Mouse (Mus musculus) ES-E14 (cell line): Measurements from ENCODE around the gene Leap2. TPM values are rescaled to one million over a fixed set of nuclear protein-coding genes. Genes with fewer than 3 reads are reported as not detected.

Source experiments
- DNase-seq: peaks from one replicate; pipeline ENCODE4 v3.0.0-alpha.2; 2013; ENCODE audit warnings: low read depth, low spot score
- H3K27ac ChIP-seq: 2 replicates; pipeline ENCODE4 v1.5.1; 2012; ENCODE audit warnings: low read depth, mild to moderate bottlenecking, low read length, moderate library complexity, mixed read lengths; ENCODE audit not compliant: poor library complexity, insufficient read depth, severe bottlenecking
- H3K36me3 ChIP-seq: 2 replicates; pipeline ENCODE4 v1.6.1; 2012; ENCODE audit warnings: mild to moderate bottlenecking, low read length, moderate library complexity, mixed read lengths; ENCODE audit not compliant: control insufficient read depth, poor library complexity, insufficient read depth, severe bottlenecking
- H3K4me1 ChIP-seq, 2 experiments: fragments of 150-350 bp in 1 of 2; sonication (generic) in 1 of 2; 2 replicates each; pipeline ENCODE4 v1.6.1; 2012; ENCODE audit warnings: low read length in 2 of 2, mild to moderate bottlenecking in 1 of 2, mixed read lengths in 1 of 2; ENCODE audit not compliant: control insufficient read depth in 2 of 2, insufficient read depth in 2 of 2, poor library complexity in 1 of 2
- H3K4me3 ChIP-seq, 2 experiments: fragments of 150-350 bp in 1 of 2; sonication (generic) in 1 of 2; 2 replicates each; pipeline ENCODE4 v1.5.1; 2012; ENCODE audit warnings: low read length in 2 of 2, low read depth in 1 of 2, mild to moderate bottlenecking in 1 of 2, mixed read lengths in 1 of 2; ENCODE audit not compliant: insufficient read depth in 1 of 2, poor library complexity in 1 of 2, severe bottlenecking in 1 of 2
- H3K9ac ChIP-seq: 2 replicates; pipeline ENCODE4 v1.6.1; 2012; ENCODE audit warnings: low read depth, mild to moderate bottlenecking, low read length, mixed read lengths; ENCODE audit not compliant: poor library complexity, insufficient read depth, severe bottlenecking
- H3K9me3 ChIP-seq: fragments of 150-350 bp; sonication (generic); 2 replicates; pipeline ENCODE4 v1.6.1; 2012; ENCODE audit warnings: low read depth, mild to moderate bottlenecking, low read length; ENCODE audit not compliant: control insufficient read depth, insufficient read depth
- CHD2 ChIP-seq: IDR thresholded peaks from 2 replicates; pipeline ENCODE4 v1.6.1; 2014; ENCODE audit warnings: mild to moderate bottlenecking, low read depth, low read length, inconsistent platforms
- HCFC1 ChIP-seq: IDR thresholded peaks from 2 replicates; pipeline ENCODE4 v1.6.1; 2012; ENCODE audit warnings: low read length, inconsistent platforms, borderline replicate concordance; ENCODE audit not compliant: insufficient read depth
- MAFK ChIP-seq: IDR thresholded peaks from 2 replicates; pipeline ENCODE4 v1.6.1; 2014; ENCODE audit warnings: mild to moderate bottlenecking, low read depth, low read length, inconsistent platforms; ENCODE audit not compliant: insufficient read depth
- ZC3H11A ChIP-seq: IDR thresholded peaks from 2 replicates; pipeline ENCODE4 v1.6.1; 2012; ENCODE audit warnings: low read depth, mild to moderate bottlenecking, inconsistent platforms, low read length, borderline replicate concordance
- ZNF384 ChIP-seq: IDR thresholded peaks from 2 replicates; pipeline ENCODE4 v1.6.1; 2012; ENCODE audit warnings: low read depth, low read length, inconsistent platforms
- in situ Hi-C, 2 experiments: fragments of 600-800 bp; cut with MboI; formaldehyde crosslinking; loops; one replicate each; pipeline ENCODE4 v1.15.1; 2025; ENCODE audit warnings: low sequenced_read_pairs in 2 of 2, inconsistent platforms in 1 of 2; ENCODE audit not compliant: unreplicated experiment in 2 of 2
- total RNA-seq: library from RNA; depleted of rRNA; stranded (reverse); fragments of 300-350 nt; gene quantifications from 2 replicates; pipeline ENCODE4 v1.2.3, GENCODE M21; 2012

The Leap2 gene
- total RNA-seq, 1 experiment: not detected

DNA sequence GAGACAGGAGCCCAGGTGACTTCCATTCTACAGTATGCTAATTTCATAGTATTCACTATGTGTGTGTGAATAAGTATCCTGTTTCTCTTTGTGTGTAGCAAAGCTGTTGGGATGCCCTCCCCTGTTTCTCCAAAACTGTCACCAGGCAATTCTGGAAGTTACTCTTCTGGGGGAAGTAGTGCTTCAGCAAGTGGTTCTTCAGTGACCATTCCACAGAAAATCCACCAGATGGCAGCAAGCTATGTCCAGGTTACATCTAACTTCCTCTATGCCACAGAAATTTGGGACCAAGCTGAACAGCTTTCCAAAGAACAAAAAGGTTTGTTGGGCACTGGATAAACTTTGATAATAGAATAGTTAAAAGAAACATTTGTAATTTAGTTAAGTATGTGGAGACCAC is 11.2 kb downstream of the Leap2 start:
- Histone ChIP-seq H3K36me3 (peaks cover 31% of the 10 kb centered on the region), H3K9ac (no peak overlapping the region), H3K27ac (no peak overlapping the region), H3K4me3 (no peak overlapping the region), H3K9me3 (no peaks in the 10 kb centered on the region), H3K4me1 (no peaks in the 10 kb centered on the region)
- DNase-seq: no peak
- TF ChIP-seq CHD2 (no peak), ZNF384 (no peak), HCFC1 (no peak), MAFK (no peak), ZC3H11A (no peak)
- in situ Hi-C loops: no loop called here

DNA sequence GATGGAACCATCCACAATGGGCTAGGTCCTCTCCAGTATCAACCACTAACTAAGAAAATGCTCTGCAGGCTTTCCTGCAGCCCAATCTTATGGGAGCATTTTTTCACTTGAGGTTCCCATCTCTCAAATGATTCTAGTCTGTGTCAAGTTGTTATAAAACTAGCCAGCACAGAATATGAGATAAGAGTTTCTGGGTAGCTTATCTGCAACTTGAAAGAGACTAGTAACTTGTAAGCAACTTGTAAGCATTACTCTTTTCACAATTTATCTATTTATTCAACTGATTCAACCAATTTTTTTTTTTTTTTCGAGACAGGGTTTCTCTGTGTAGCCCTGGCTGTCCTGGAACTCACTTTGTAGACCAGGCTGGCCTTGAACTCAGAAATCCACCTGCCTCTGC is 19.3 kb downstream of the Leap2 start:
- TF ChIP-seq CHD2 (no peak), ZNF384 (no peak), MAFK (no peak), HCFC1 (no peak), ZC3H11A (no peak)
- no peaks in the 10 kb centered on the region for H3K4me1 ChIP-seq
- no peak overlapping the region for H3K4me3 ChIP-seq
- DNase-seq: no peak
- in situ Hi-C loops: no loop called here
- H3K36me3 ChIP-seq: peaks cover 28% of the 10 kb centered on the region
- no peaks in the 10 kb centered on the region for H3K9me3 ChIP-seq
- H3K27ac ChIP-seq: no peak overlapping the region
- H3K9ac ChIP-seq: no peak overlapping the region

DNA sequence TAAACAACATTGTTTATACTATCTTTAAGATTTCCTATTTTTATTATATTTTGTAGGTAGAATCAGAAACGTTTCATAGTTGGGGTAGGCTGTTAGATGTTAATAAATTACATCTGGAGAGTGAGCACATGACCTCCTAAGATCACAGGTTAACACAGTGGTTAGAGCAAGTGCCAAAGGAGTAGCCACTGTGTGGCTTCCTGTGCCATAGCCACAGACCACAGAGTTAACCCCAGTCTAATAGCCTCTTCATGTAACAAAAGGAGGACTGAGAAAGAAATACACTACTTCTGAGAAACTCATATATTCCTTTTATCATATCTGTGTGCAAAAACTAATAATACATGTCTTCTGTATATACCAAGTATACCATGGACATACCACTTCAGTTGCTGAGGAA is 29.1 kb downstream of the Leap2 start:
- no peak for TF ChIP-seq CHD2
- TF ChIP-seq ZC3H11A: no peak
- no peak for TF ChIP-seq ZNF384
- no peak for TF ChIP-seq MAFK
- no peak for TF ChIP-seq HCFC1
- H3K4me3 ChIP-seq: no peak overlapping the region
- no peak for DNase-seq
- H3K27ac ChIP-seq: no peak overlapping the region
- in situ Hi-C loops: no loop called here
- H3K9me3 ChIP-seq: no peaks in the 10 kb centered on the region
- H3K36me3 ChIP-seq: peaks cover 5% of the 10 kb centered on the region
- no peaks in the 10 kb centered on the region for H3K4me1 ChIP-seq
- H3K9ac ChIP-seq: no peak overlapping the region

DNA sequence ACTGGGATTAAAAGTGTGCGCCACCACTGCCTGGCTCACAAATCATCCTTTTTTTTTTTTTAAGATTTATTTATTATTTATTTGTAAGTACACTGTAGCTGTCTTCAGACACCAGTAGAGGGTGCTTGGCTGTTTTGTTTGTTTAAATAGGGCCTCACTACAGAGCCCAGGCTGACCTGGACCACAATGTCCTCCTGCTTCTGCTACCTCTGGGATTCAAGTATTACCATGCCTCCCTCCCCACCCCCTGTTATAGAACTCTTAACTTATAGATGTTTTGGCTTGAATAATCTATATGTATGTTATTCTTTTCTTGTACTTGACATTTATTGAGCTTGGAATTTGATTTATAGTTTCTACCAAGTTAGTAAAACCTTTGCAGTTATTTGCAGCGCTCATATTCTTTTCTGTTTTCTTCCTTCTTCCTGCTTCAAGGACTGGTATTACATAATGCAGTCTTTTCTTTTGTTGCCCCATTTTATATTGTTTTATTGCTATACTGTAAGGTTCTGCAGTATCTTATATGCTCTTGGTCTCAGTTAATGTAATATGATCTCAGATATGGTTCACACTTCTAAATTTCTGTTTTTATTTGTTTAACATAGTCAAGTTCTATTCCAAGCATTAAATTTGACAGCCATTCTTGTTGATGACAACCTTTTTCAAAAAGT is 39.1 kb downstream of the Leap2 start:
- Histone ChIP-seq H3K9ac (no peak overlapping the region), H3K4me3 (no peak overlapping the region), H3K9me3 (no peaks in the 10 kb centered on the region), H3K27ac (no peak overlapping the region), H3K4me1 (no peaks in the 10 kb centered on the region), H3K36me3 (peaks cover 5% of the 10 kb centered on the region)
- in situ Hi-C loops: no loop called here
- TF ChIP-seq HCFC1 (no peak), ZC3H11A (no peak), CHD2 (no peak), ZNF384 (no peak), MAFK (no peak)
- DNase-seq: no peak

DNA sequence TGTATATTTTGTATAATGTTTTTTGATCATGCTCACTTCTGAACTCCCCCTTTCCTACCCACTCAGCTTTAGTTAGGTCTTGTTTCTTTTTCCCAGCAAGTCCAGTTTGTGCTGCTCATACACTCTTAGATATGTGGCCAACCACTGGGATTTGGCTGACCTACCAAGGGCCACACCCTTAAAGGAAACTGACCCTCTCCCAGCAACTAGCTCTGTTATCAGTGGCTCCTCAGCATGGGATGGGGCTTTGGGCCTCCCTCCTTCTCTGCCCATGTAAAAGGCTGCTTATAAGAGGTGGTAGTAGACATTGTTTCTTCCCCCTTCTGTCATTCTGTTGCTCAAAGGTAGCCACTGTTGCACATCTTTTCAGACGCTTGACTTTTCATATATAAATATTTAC is 44.1 kb downstream of the Leap2 start:
- in situ Hi-C loops: no loop called here
- peaks cover 8% of the 10 kb centered on the region for H3K36me3 ChIP-seq
- TF ChIP-seq CHD2 (no peak), MAFK (no peak), ZC3H11A (no peak), HCFC1 (no peak), ZNF384 (no peak)

More for the DNA sequence above, 44.1 kb downstream of the Leap2 start:
- Histone ChIP-seq H3K27ac (no peak overlapping the region), H3K9ac (no peak overlapping the region), H3K9me3 (no peaks in the 10 kb centered on the region), H3K4me1 (no peaks in the 10 kb centered on the region), H3K4me3 (no peak overlapping the region)
- no peak for DNase-seq
